Mouse (Mus musculus) liver, embryonic 15.5 days (tissue): Measurements from ENCODE around the gene Caps2. TPM values are rescaled to one million over a fixed set of nuclear protein-coding genes. Genes with fewer than 3 reads are reported as not detected.
"Not testable (repeated sequence)": the region's sequence is repeated elsewhere in the genome, so short reads cannot be mapped to it uniquely, and the experiment has no call there.

Source experiments
- ATAC-seq: fragments of 200-750 bp; cut with Nextera tagmentation; 2 replicates; pipeline ENCODE4 v1.8.0; 2017; ENCODE audit warnings: moderate number of reproducible peaks, mild to moderate bottlenecking, moderate library complexity; ENCODE audit not compliant: insufficient read depth
- H3K27ac ChIP-seq: fragments of 300-500 bp; sonication (generic); replicated peaks from 2 replicates; pipeline ENCODE4 v1.5.1; 2015; ENCODE audit warnings: mild to moderate bottlenecking, inconsistent platforms
- H3K27me3 ChIP-seq: fragments of 300-500 bp; sonication (generic); 2 replicates; pipeline ENCODE4 v1.6.1; 2015; ENCODE audit warnings: mild to moderate bottlenecking, inconsistent platforms
- H3K36me3 ChIP-seq: fragments of 300-500 bp; sonication (generic); replicated peaks from 2 replicates; pipeline ENCODE4 v1.6.1; 2015; ENCODE audit warnings: moderate library complexity, mild to moderate bottlenecking, inconsistent platforms
- H3K4me1 ChIP-seq: fragments of 300-500 bp; sonication (generic); replicated peaks from 2 replicates; pipeline ENCODE4 v1.6.1; 2015; ENCODE audit warnings: inconsistent platforms
- H3K4me2 ChIP-seq: fragments of 300-500 bp; sonication (generic); 2 replicates; pipeline ENCODE4 v1.6.1; 2015; ENCODE audit warnings: moderate library complexity, mild to moderate bottlenecking, inconsistent platforms
- H3K4me3 ChIP-seq: fragments of 300-500 bp; sonication (generic); replicated peaks from 2 replicates; pipeline ENCODE4 v1.5.1; 2015; ENCODE audit warnings: mild to moderate bottlenecking, inconsistent platforms
- H3K9ac ChIP-seq: fragments of 300-500 bp; sonication (generic); 2 replicates; pipeline ENCODE4 v1.6.1; 2015; ENCODE audit warnings: moderate library complexity, mild to moderate bottlenecking, inconsistent platforms
- H3K9me3 ChIP-seq: fragments of 300-500 bp; sonication (generic); replicated peaks from 2 replicates; pipeline ENCODE4 v1.6.1; 2016; ENCODE audit warnings: inconsistent platforms
- WGBS: fragments of 180-500 bp; shearing (Covaris S2); methylation state at CpG from one replicate; pipeline ENCODE4 v1.1.7; 2015; ENCODE audit warnings: mixed read lengths; ENCODE audit not compliant: insufficient replicate concordance; 5-methylcytosine and 5-hydroxymethylcytosine counted together
- polyA plus RNA-seq: library from polyadenylated mRNA; unstranded; fragments of >200 nt; fragmentation: Nextera tagmentation; extraction: Ambion mirVana; gene quantifications from 2 replicates; pipeline ENCODE4 v1.2.1, GENCODE M21; 2015

The Caps2 gene
- not detected in 2 replicates for polyA plus RNA-seq

GRCm38 (mm10) chr10:112163168-112163766 lies at the start of gene Caps2:
Caps2 (plus strand) TSS chr10:112163621.
- Histone ChIP-seq H3K4me1 (no peaks in the 10 kb centered on the region), H3K4me3 (no peak within 1 kb of the TSS), H3K9me3 (no peaks in the 10 kb centered on the region), H3K27me3 (no peaks in the 10 kb centered on the region), H3K27ac (no peak within 1 kb of the TSS), H3K4me2 (no peak within 1 kb of the TSS), H3K36me3 (no peaks in the 10 kb centered on the region), H3K9ac (no peak within 1 kb of the TSS)
- 17% methylated on average over 4 of the region's 4 CpGs for WGBS
- ATAC-seq: no peak

DNA sequence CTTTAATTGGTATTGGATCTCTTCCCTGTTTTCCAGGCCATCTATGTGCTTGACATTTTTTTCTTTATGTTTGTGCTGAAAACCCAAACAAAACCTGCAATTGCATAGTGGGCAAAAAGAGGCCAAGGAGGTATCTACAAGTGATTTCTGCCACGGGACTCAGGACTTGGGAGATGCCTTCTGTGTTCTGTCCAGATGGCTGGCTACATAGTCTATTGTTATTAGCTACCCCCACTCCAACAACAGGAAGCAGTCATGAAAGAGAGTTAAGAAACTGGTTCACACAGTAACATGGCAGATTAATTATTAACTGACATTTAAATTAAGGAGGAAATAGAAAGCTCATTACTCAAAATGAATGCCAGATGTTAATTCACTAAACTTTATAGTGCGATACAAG lies 38.3 kb upstream of the Caps2 start:
- not testable (repeated sequence) for H3K9ac ChIP-seq, ATAC-seq, H3K4me3 ChIP-seq, H3K4me2 ChIP-seq, H3K9me3 ChIP-seq, H3K27ac ChIP-seq, H3K4me1 ChIP-seq, H3K36me3 ChIP-seq, H3K27me3 ChIP-seq
- WGBS: 33% methylated on average over 2 of the region's 2 CpGs

- not testable (repeated sequence) for H3K36me3 ChIP-seq, H3K9ac ChIP-seq, H3K4me1 ChIP-seq, H3K27me3 ChIP-seq, H3K4me2 ChIP-seq, H3K9me3 ChIP-seq, H3K4me3 ChIP-seq, H3K27ac ChIP-seq, ATAC-seq
- 63% methylated on average over 6 of the region's 6 CpGs for WGBS
Observed at GRCm38 (mm10) chr10:112127682-112128230, 35.7 kb upstream of the Caps2 start.

- Histone ChIP-seq H3K9me3 (no peaks in the 10 kb centered on the region), H3K27ac (no peak overlapping the region), H3K4me3 (no peak overlapping the region), H3K4me2 (no peak overlapping the region), H3K27me3 (no peaks in the 10 kb centered on the region), H3K4me1 (no peaks in the 10 kb centered on the region), H3K9ac (no peak overlapping the region), H3K36me3 (no peaks in the 10 kb centered on the region)
- 56% methylated on average over 3 of the region's 3 CpGs for WGBS
- peak; percentile 64 for ATAC-seq
Observed at GRCm38 (mm10) chr10:112132194-112132593, 31.2 kb upstream of the Caps2 start.

- Histone ChIP-seq H3K9me3 (no peaks in the 10 kb centered on the region), H3K27me3 (no peaks in the 10 kb centered on the region), H3K27ac (no peak overlapping the region), H3K9ac (no peak overlapping the region), H3K36me3 (no peaks in the 10 kb centered on the region), H3K4me2 (peak overlapping the region; percentile 48), H3K4me3 (0 out of 2 replicates have a peak overlapping the region, but pooled peaks have one; percentile 12), H3K4me1 (no peaks in the 10 kb centered on the region)
- peak; percentile 67; the same call in 1 of the 2 replicates for ATAC-seq
- 12% methylated on average over 9 of the region's 9 CpGs for WGBS
Observed at GRCm38 (mm10) chr10:112138050-112138870, 25.2 kb upstream of the Caps2 start.

- 32% methylated on average over 6 of the region's 6 CpGs for WGBS
- no peaks in the 10 kb centered on the region for H3K36me3 ChIP-seq
- 0 out of 2 replicates have a peak overlapping the region, but pooled peaks have one; percentile 12 for H3K4me3 ChIP-seq
- H3K9ac ChIP-seq: no peak overlapping the region
- no peaks in the 10 kb centered on the region for H3K9me3 ChIP-seq
- H3K4me1 ChIP-seq: no peaks in the 10 kb centered on the region
- H3K4me2 ChIP-seq: peak overlapping the region; percentile 48
- H3K27ac ChIP-seq: no peak overlapping the region
- no peaks in the 10 kb centered on the region for H3K27me3 ChIP-seq
- ATAC-seq: no peak
Observed at GRCm38 (mm10) chr10:112138871-112139430, 24.5 kb upstream of the Caps2 start.

- 0 out of 2 replicates have a peak, but pooled peaks have one; percentile 34 for ATAC-seq
- Histone ChIP-seq H3K4me2 (no peak overlapping the region), H3K27me3 (no peaks in the 10 kb centered on the region), H3K9me3 (no peaks in the 10 kb centered on the region), H3K4me1 (no peaks in the 10 kb centered on the region), H3K36me3 (no peaks in the 10 kb centered on the region), H3K27ac (no peak overlapping the region), H3K9ac (no peak overlapping the region), H3K4me3 (no peak overlapping the region)
- WGBS: 16% methylated on average over 2 of the region's 2 CpGs
Observed at GRCm38 (mm10) chr10:112139834-112140233, 23.6 kb upstream of the Caps2 start.

DNA sequence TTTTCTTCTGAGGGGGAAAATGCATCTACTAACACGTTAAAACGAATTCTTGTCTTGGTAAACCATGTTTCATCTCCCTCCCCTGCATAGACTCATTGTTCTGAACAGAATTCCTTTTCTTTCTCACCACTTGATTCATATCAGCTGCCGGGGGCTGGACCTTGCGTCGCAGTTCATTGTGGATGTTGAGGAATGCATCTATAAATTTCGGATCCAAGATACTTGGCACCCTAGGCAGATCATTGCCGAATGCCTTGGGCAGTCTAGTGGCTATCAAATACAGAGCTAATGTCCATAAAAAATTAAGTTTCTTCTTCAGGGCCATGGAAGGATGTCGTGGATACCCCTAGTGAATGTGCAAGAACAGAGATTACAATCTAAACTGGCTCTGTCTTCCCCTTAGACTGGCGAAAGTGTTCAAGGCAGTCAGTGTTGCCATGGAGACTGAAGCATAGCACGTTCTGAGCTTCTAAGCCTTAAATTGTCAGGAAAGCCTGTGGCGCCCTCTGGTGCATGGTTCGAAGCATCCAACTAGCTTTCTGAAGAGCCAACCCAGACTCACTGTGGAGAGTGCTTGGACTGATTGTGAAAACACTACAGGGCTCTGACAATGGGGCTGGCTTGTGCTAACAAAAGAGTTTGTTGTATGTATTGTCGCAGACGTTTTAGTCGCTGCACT lies 3.4 kb upstream of the Caps2 start, which contains the start of gene Glipr1l3:
Gene Glipr1l3 (minus strand): TSS at position 446 of the 679 bp plus-strand sequence.
- H3K4me3 ChIP-seq, H3K4me2 ChIP-seq, H3K4me1 ChIP-seq, ATAC-seq, H3K9ac ChIP-seq, H3K27ac ChIP-seq, H3K9me3 ChIP-seq, H3K36me3 ChIP-seq, H3K27me3 ChIP-seq: not testable (repeated sequence)
- 19% methylated on average over 15 of the region's 15 CpGs for WGBS

DNA sequence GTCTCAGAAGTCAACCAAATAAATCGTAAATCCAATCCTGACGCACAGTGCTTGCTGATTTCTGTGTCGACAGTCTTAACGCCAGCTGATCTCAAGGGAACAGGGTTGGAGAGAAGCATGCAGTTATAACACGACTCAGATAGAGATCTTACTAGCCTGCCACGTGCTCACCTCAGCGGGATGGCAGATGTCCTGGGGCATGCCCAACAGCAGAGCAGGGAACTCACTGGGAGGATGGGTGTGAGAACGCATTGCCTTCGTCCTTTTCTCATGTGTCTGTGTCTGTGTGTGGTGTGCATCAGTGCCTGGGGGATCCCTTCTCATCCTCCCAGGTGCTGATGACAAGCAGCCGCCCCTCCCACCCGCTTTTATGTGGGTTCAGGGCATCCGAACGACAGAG lies 13.6 kb downstream of the Caps2 start:
- ATAC-seq, H3K27ac ChIP-seq, H3K36me3 ChIP-seq, H3K9ac ChIP-seq, H3K4me3 ChIP-seq, H3K4me1 ChIP-seq, H3K4me2 ChIP-seq, H3K9me3 ChIP-seq, H3K27me3 ChIP-seq: not testable (repeated sequence)
- 44% methylated on average over 13 of the region's 13 CpGs for WGBS

DNA sequence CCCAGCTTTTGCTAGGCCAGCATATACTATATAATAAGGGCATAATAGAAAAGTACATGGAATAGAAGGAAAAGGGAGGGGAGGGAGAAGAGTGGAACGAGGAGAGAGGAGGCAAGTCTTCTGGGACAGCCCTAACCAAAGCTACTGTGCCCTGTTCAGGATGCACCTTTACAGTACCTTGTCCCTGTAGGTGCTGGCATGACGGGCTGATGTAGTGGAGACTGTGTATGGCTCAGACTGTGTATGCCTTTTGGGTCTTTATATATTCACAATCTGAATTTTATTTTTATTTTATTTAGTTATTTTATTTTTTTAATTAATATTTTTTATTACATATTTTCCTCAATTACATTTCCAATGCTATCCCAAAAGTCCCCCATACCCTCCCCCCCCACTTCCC lies 30.5 kb downstream of the Caps2 start:
- not testable (repeated sequence) for H3K4me1 ChIP-seq, ATAC-seq, H3K9me3 ChIP-seq, H3K9ac ChIP-seq, H3K27ac ChIP-seq, H3K4me3 ChIP-seq, H3K27me3 ChIP-seq, H3K4me2 ChIP-seq, H3K36me3 ChIP-seq
- WGBS: 60% methylated on average over 2 of the region's 2 CpGs

DNA sequence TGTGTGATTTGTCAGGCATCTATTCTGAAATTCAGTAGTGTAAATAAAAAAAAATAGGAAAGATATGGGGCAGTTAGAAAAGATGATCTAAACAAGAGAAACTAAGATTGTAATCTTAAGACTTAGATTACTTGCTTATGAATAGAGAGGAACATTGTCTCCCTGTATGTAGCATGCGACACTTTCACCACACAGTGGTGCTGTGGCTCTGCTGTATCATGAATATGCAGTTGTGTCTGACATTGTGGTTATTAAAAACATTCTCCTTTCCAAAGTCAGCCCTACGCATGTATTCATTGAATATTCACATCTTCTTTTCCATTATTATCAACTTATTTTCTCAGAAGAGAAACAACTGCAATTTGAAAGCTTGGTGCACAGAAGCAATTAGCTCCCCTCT lies 40.0 kb downstream of the Caps2 start:
- ATAC-seq: no peak
- 54% methylated on average over 2 of the region's 2 CpGs for WGBS
- Histone ChIP-seq H3K36me3 (no peaks in the 10 kb centered on the region), H3K9ac (no peak overlapping the region), H3K4me1 (no peaks in the 10 kb centered on the region), H3K9me3 (no peaks in the 10 kb centered on the region), H3K27ac (no peak overlapping the region), H3K4me2 (no peak overlapping the region), H3K4me3 (no peak overlapping the region), H3K27me3 (no peaks in the 10 kb centered on the region)
